Mouse (Mus musculus) olfactory bulb, adult 2 months (tissue): Measurements from ENCODE around the gene Lrrc10.

ENCODE experiments used
- CTCF ChIP-seq: fragments of 200-500 bp; IDR thresholded peaks from 2 replicates; pipeline ENCODE4 v1.5.1; 2012; ENCODE audit warnings: low read depth, mild to moderate bottlenecking, low read length, moderate library complexity; ENCODE audit not compliant: insufficient read depth
- POLR2A ChIP-seq: fragments of 200-500 bp; IDR thresholded peaks from 2 replicates; pipeline ENCODE4 v1.6.1; 2012; ENCODE audit warnings: mild to moderate bottlenecking, low read depth, low read length, moderate library complexity; ENCODE audit not compliant: insufficient read depth

GRCm38 (mm10) chr10:117096096-117096495 lies 51.0 kb downstream of the Lrrc10 start:
- TF ChIP-seq CTCF (no peak), POLR2A (no peak)
